Mouse (Mus musculus): ENCODE data around the gene Zfp580.
"Not testable (repeated sequence)": the region's sequence is repeated elsewhere in the genome, so short reads cannot be mapped to it uniquely, and the experiment has no call there.

The Zfp580 gene

DNA sequence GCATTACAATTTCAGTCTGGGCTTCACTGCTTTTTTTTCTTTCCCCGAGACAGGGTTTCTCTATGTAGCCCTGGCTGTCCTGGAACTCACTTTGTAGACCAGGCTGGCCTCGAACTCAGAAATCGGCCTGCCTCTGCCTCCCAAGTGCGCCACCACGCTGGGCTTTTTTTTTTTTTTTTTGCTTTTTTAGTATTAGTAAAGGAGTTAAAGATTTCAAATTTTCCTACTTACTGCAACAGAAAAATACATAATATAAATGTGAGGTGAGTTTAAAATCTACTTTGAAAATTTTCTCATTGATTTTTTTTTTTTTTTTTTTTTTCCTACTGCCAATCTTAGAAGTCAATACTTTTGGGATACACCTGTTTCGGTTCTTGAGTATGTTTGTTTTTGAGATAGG, 13.5 kb downstream of the Zfp580 start:
- no peak for DNase-seq (ENCODE audit: low spot score in 2 of 2)

DNA sequence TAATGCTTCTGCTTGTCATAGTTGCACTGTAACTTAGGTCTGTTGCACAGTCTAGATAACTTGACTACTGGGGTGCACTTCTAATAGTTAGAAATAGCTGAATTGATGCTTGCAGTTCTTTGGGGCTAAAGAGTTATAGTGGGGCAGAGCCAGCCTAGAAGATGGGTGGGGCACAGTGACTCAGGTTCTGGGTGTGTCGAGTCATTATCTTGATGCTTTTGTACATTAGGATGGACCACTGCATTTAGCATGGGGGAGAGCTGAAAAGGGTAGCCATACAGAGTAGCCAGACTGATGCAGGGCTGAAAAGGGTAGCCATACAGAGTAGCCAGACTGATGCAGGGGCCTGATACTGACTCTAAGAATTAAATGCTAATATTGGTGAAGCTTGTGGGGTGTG, 22.2 kb downstream of the Zfp580 start:
- DNase-seq (ENCODE audit: low spot score in 2 of 2) = no peak

DNA sequence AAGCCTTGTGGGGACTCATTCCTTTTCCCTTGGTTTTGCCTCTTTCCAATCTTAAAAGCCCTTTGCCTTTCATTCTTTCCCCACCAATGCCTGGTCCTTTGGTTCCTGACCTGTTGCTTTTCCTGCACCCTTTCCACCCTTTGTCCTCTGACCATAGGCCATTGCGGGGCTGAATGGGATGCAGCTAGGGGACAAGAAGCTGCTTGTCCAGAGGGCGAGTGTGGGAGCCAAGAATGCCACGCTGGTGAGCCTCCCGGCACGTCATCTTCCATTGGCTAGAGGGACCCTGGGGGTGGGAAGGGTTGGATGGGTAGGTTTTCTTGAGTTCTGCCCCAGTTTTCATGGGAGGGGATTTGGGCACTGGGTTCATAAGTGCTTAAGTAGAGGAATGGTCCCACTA, 23.6 kb downstream of the Zfp580 start:
- no peak for DNase-seq (ENCODE audit: low spot score in 2 of 2)

DNA sequence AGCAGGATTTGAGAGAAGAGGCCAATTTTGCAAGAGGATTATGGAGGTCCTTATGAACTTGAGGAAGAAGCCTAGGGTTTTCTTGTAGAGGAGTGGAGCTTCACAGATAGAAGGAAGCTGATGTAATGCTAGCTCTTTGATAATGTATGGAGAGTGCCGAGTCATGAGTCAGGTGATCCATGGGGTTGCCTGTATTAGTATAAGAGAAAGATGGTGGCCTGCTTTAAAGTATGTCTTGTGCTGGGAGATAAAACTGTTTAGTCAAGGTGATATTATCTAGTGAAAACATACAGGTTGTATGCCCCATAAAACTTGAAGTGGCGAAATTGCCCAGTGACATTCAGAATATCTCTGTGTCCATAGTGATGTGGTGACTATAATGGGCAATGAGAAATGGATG, 25.6 kb downstream of the Zfp580 start:
- DNase-seq (ENCODE audit: low spot score in 2 of 2) = no peak

DNA sequence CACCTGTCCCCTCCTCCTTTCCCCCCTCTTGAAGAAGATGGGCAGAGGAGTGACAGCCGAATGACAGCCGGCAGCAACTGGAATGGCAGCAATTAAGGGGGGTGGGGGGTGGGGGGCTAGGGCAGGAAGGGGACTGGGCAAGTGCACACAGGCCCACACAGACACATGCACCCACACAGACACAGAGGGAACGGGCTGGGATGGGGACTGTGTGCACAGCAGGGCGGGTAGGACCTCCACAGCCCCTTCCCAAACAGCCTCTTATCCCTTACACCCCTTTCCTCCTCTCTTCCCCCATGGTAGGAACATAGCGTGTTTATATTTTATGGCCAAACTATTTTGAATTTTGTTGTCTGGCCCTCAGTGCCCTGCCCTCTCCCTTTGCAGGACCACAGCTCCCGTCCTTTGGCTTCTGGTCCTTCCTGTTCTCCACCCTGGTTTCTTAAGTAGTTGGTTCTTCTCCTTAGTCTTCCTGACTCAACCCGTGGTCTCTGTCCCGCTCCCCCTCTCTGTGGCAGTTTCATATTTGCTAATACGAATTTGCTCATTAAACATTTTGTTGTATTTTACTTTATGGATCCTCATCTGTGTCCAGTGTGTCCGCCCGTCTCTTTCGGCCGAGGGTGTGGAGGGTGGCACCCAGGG, 28.1 kb downstream of the Zfp580 start:
- not testable (repeated sequence) for DNase-seq (ENCODE audit: low spot score in 2 of 2)

DNA sequence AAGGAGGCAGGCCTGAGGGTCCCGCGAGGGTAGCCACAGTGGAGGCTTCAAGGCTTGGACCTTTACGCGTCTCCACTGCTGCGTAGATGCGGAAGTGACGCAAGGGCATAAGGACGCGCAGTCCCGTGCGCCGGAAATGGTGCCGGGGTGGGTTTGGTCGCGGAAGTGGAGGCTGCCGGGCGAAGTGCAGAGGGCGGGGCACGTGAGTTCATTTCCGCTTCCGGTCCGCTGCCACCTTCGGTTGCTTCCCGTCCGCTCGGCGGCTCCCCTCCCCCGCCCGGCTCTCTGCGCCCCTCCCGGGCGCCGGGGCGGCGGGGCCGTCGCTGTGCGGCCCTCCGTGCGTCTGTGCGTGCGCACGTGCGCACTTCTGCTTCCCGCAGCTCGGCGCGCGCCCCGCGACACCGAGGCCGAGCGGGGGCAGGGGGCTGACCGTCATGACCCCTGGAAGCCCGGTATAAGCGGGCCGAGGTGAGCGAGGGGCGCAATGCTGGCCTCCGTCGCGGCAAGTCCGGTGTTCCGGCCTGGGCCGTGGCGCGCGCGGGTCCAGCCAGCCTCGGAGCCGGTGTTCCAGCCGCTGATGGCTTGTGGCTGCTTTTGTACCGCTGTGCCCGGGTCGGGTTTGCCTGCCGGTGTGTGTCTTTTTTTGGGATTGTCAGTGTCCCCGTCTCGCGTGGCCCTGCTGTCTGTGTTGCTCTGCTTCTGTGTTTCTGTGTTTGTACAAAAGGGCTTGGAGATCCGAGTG, 28.8 kb downstream of the Zfp580 start, which contains the start of gene Epn1:
Gene Epn1, plus strand, starts transcription at position 226 of the 742 bp plus-strand sequence.
- peak; percentile 96 to 98 for DNase-seq (ENCODE audit: low spot score in 2 of 2)

DNA sequence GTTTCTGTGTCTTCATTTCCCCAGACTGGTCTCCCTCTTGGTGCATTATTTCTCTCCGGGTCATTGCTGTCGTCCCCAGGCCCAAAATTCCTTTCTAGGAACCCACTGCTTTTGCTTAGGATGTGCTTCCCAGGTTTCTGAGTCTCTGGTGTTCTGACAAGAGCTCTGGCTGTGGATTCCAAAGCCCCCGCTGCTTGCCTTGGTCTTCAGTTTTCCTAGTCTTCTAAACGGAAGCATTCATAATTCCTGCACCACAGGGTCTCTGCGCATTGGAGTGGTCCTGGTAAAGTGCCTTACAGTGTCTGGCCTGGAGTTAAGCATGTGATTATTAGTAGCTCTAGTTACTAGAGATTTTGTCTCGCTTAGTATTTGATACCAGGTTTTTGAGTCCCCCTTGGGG, 29.5 kb downstream of the Zfp580 start:
- DNase-seq (ENCODE audit: low spot score in 2 of 2) = no peak

DNA sequence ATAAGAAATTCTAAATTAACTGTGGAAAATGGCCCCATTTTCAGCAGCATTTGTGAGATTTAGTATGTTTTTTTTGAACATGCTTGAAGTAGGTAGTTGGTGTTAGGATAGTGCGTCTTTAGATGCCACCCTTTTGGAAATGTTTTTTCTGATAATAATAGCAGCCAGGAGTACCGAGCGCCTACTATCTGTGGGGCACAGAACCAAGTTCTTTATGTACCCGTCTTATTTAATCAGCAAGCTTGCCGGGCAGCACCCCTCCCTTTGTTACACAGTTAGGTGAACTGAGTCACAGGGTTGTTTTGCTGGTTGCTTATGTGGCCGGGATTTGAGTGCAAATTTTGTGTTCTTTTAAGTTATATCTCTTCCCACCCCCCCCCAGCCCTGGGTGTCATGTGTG, 29.9 kb downstream of the Zfp580 start:
- no peak for DNase-seq (ENCODE audit: low spot score in 2 of 2)

DNA sequence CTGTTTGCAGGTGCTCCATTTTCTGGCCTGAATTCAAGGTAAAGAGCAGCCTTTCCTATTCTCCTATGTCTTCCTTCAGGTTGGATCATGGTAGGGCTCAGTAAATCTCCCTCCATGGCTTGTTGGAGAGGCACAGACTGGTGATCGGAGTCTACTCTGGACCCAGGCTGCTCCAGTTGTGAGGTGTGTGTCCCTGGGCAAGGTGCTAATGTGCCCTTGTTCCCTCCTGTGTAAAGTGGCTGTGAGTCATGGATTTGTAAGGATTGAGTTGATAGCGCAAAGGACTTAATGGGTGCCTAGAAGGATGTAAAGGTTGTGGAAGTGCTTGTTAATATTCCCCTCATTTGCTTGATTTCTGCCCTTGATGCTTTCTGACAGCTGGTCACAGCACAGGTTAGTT, 30.6 kb downstream of the Zfp580 start:
- no peak for DNase-seq (ENCODE audit: low spot score in 2 of 2)

DNA sequence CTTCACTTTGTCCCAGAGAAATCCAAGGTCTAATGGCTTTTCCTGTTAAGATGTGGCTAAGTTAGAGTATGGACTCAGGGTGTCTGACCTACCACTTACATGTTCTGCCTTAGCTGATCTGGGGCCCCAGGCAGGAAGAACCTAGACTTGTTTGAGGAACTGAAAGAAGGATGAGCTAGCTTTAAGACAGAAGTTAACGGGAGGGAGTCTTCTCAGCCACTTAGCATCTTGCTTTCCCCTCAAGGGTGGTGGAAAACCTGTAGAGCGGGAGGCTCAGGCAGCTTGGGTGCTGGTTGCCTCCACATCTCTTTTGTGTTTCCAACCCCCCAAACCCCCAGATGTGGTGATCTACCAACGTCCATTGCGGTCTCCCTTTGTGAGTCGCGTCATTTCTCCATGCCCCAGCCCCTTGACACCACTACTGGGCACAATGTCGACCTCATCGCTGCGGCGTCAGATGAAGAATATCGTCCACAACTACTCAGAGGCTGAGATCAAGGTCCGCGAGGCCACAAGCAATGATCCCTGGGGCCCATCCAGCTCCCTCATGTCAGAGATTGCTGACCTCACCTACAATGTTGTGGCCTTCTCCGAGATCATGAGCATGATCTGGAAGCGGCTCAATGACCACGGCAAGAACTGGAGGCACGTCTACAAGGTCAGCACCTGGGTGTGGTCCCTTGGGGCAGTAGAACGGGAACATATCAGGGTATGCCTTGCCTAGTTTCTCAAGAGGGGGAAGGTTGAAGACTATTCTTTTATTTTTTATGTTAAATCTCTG, 32.2 kb downstream of the Zfp580 start:
- no peak for DNase-seq (ENCODE audit: low spot score in 2 of 2)

DNA sequence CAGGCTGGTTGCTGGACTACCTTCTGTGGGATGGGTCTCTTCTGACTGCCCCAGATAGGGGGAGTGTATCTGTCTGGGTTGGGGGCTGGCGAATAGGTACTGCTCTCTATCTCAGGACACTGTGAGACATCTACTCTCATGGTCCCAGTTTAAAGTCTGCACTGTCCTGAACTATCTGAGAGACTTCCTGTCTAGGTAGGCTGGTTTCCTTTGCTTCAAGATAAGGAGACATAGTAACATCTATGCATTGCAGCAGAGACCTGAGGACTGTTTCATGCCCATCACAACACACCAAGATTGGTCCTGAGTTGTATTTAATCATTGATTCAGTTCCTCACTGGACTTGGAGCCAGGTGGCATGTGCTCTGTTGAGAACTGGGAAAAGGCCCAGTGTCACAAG, 34.2 kb downstream of the Zfp580 start:
- DNase-seq (ENCODE audit: low spot score in 2 of 2) = no peak

DNA sequence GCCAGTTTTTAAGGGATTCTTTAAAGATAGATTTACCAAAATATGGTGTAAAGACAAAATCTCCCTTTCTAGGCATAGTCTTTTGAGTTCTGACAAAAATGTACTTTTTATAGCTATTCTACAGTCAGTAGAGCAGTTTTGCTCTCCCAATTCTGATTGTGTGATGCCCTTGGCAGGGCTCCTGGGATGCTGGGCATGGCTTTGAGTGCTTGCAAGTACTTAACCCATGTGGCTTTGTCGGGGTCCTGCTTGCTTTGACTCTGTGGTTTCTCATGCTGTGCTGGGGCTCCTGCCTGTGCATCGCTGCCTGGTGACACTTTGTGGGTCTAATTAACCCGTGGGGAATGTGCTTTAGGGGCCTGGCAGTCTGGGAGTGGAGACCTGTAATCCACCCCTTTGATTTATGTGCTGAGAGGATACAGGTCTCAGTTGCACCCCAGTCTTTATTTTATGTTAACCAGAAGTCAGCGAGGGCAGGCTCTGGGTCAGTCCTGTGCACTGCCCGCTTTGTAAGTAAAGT, 35.6 kb downstream of the Zfp580 start:
- DNase-seq (ENCODE audit: low spot score in 2 of 2) = no peak

DNA sequence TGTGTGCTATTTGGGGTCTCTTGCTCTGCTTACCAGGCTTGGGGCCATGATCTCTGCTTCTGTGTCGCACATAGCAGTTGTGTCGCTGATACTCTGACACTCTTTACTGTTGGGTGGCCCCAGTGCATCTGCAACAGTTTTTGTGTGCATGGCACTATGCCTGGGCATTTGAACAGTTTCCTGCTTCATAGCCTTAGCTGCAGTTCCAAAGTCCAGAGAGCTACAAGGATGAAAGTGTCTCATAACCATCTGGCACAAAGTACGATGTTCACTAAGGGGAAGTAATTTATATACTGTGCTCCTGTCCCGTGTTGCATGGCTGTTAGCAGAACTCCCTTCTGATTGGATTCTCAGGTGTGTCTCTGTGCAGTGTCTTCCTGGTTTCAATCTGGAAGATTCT, 36.5 kb downstream of the Zfp580 start:
- no peak for DNase-seq (ENCODE audit: low spot score in 2 of 2)

DNA sequence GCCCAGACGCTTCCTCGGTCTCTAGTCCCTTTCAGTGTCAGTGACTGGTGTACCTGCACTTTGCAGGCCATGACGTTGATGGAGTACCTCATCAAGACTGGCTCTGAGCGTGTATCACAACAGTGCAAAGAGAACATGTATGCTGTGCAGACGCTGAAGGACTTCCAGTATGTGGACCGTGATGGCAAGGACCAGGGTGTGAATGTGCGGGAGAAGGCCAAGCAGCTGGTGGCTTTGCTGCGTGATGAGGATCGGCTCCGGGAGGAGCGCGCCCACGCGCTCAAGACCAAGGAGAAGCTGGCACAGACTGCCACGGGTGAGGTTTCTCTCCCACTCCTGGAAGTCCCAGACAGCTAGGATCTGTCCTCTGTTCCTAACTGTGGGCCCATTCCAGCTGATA, 38.5 kb downstream of the Zfp580 start:
- DNase-seq (ENCODE audit: low spot score in 2 of 2) = peak; percentile 55 to 64

DNA sequence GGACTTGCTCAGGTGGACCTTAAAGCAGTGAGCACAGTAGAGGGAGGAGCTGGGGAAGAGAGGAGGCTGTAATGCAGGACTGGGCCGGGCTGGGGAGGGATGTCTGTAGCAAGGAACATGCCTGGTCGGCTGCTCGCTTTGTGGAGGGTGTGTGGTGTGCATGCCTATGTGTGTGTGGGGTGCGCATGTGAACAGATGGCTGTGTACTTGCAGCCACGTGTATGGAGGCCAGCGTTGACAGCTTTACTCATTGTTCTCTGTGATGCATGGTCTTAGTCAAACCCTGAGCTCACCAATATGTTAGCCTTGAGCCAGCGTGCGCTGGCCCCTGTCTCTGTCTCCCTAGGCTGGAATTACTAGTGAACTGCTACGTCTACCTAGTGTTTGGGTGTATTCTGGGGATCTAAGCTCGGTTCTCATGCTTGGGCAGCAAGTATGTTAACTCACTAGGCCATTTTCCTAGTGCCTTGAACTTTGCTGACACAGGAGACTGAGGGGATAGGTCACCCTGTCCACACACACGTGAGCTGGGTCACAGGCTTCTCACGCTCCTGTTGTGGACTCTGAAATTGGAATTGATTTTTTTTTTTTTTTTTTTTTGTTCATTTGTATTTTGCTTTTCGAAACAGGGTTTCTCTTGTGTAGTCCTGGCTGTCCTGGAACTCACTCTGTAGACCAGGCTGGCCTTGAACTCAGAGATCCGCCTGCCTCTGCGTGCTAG, 39.8 kb downstream of the Zfp580 start:
- DNase-seq (ENCODE audit: low spot score in 2 of 2) = peak; percentile 51 to 60

DNA sequence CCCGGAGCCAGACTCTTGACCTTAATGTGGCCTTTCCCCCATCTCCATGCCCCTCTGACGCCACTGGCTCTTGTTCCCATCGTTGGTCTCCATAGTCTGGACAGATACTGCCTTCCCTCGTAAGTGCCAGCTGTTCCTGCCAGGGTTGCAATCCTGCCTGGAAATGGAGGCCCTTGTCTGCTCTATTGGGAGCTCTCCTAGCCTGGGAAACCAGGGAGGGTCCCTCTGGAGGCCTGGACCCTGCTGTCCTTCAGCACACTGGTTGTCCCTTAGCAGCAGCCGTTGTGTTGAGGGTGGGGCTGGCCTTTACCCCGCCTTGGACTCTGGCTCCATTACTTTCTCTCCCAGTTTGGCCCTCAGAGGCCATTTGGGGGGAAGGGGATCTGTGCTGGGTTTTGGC, 41.0 kb downstream of the Zfp580 start:
- DNase-seq (ENCODE audit: low spot score in 2 of 2) = no peak

DNA sequence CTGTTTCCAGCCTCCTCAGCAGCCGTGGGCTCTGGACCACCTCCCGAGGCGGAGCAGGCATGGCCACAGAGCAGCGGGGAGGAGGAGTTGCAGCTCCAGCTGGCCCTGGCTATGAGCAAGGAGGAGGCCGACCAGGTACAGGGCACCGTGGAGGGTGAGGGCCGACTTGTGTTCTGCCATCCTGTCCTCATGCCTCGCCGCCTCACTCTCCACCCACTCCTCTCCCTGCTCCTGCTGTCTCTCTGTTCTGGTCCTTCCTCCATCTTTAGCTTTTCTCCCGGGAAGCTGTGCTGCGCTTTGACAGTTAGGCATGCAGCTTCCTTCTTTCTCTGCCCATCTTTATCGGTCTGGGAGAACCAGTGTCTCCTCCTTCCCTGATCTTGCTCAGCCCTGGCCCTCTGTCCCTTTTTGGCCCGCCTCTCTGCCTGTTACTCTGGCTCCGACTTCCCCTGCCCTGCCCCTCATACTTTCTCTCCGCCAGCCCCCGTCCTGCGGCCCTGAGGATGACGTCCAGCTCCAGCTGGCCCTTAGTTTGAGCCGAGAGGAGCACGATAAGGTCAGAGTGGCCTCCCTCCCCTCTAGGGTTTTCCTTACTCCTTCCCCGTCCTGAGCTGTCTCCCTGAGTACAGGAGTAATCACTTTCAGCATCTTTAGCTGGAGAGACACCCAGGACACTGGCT, 41.6 kb downstream of the Zfp580 start:
- peak; percentile 35 to 39 for DNase-seq (ENCODE audit: low spot score in 2 of 2)

DNA sequence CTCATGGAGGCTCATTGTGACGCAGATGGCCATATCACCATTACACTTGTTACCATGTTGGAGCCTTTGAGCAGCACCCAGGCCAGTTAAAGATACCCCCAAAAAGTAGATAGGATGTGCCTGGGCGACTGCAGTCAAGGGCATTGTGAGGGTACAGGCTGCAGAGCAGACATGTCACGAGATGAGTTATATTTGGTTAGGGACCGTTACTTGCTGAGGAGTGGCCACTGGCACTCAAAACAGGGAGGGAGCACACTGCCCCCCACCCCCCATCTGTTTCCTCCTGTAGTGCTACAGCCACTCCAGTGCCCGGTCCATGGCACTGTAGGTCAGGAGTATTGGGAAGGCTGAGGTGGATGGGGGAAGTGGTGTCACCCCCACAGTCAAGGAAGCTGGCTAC, 47.4 kb downstream of the Zfp580 start:
- DNase-seq (ENCODE audit: low spot score in 2 of 2) = no peak

DNA sequence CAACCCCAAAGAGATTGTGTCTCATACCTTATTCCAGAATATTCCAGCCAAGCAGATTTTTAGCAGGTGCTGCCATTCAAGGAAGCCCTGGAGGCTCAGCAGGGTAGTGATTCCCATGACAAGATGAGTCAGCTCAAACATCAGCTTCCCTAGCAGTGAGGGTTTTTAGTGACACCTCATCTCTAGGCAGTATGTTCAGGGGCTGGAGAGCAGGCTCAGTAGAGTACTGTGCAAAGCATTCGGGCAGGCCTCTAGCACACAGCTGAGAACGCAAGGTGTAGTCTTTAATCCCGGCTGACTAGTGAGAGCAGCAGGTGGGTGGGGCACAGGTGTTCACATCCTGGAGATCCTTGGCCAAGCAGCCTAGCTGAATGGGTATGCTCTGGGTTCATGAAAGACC, 48.5 kb downstream of the Zfp580 start:
- no peak for DNase-seq (ENCODE audit: low spot score in 2 of 2)

DNA sequence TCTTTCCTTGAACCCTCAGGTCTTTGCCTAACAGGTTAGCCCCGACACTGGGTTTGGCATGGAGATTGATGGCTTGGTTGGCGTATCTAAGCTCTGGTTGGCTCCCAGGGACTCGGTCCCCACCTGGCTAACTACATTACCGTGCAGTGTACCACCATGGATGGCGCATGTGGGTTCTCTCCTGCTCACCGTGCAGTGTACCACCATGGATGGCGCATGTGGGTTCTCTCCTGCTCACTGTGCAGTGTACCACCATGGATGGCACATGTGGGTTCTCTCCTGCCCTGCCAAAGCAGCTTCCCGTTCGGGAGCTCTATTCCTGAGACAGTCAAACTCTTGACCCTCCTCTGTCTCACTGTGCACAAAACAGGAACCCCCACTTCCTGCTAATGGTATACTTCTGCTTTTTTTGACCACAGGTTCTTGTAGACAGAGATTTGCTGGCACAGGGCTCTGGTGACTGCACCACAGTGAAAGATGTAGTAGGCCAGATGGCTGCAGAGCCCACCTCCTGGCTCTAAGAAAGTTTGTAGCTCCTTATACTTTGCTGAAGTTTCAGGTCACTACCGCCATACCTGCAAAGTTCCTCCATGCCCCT, 49.8 kb downstream of the Zfp580 start:
- DNase-seq (ENCODE audit: low spot score in 2 of 2) = no peak

DNA sequence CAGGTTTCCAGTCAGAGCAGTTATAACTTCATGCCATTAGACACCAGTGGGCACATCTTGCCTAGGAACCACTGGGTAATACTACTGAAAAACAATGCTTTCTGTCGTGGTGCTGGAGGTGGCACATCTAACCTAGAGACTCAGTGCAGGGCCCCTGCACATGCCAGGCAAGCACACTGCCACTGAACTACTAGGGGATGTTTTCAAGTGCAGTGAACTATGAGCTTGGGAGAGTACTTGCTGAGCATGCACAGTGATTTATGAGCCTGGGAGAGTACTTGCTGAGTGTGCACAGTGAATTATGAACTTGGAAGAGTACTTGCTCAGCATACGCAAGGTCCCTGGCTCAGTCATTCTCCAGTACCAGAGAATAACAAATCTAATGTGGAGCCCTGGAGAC, 51.2 kb downstream of the Zfp580 start:
- no peak for DNase-seq (ENCODE audit: low spot score in 2 of 2)

All from right cerebral cortex, adult 2 months (tissue).